Mouse (Mus musculus) C2C12 (cell line): Measurements from ENCODE around the gene Apba3. TPM values are rescaled to one million over a fixed set of nuclear protein-coding genes. Genes with fewer than 3 reads are reported as not detected.

Experiments
- H3K27me3 ChIP-seq: one replicate; pipeline ENCODE4 v1.6.1; 2011; ENCODE audit not compliant: control insufficient read depth, insufficient read depth, insufficient read length
- H3K36me3 ChIP-seq: one replicate; pipeline ENCODE4 v1.6.1; 2011; ENCODE audit not compliant: control insufficient read depth, insufficient read depth
- H3K4me3 ChIP-seq: one replicate; pipeline ENCODE4 v1.5.1; 2011; ENCODE audit warnings: mild to moderate bottlenecking, control low read depth; ENCODE audit not compliant: poor library complexity, insufficient read depth, severe bottlenecking
- H3K79me2 ChIP-seq: one replicate; pipeline ENCODE4 v1.6.1; 2011; ENCODE audit not compliant: control insufficient read depth, insufficient read depth
- H3K79me3 ChIP-seq: one replicate; pipeline ENCODE4 v1.6.1; 2011; ENCODE audit warnings: low read depth, control low read depth
- H3ac ChIP-seq: one replicate; pipeline ENCODE3; 2011; ENCODE audit warnings: low read depth; ENCODE audit not compliant: control insufficient read depth, insufficient read length
- CEBPB ChIP-seq: IDR thresholded peaks from one replicate; pipeline ENCODE4 v1.6.1; 2011; ENCODE audit warnings: low read depth, mild to moderate bottlenecking, control low read depth, moderate library complexity
- CTCF ChIP-seq: IDR thresholded peaks from one replicate; pipeline ENCODE4 v1.5.1; 2011; ENCODE audit not compliant: control insufficient read depth, insufficient read depth, insufficient read length
- FOSL1 ChIP-seq: IDR thresholded peaks from one replicate; pipeline ENCODE4 v1.8.0; 2011; ENCODE audit warnings: mild to moderate bottlenecking, low read length; ENCODE audit not compliant: poor library complexity, insufficient read depth, severe bottlenecking
- MAX ChIP-seq: IDR thresholded peaks from one replicate; pipeline ENCODE4 v1.6.1; 2011; ENCODE audit warnings: mild to moderate bottlenecking, control low read depth
- MYOD1 ChIP-seq: IDR thresholded peaks from one replicate; pipeline ENCODE4 v1.6.1; 2011; ENCODE audit warnings: low read depth; ENCODE audit not compliant: control insufficient read depth, insufficient read length
- MYOG ChIP-seq: IDR thresholded peaks from one replicate; pipeline ENCODE4 v1.6.1; 2011; ENCODE audit not compliant: control insufficient read depth, insufficient read length; ENCODE audit errors: extremely low read depth
- USF1 ChIP-seq: IDR thresholded peaks from one replicate; pipeline ENCODE4 v1.6.1; 2011; ENCODE audit warnings: low read depth, mild to moderate bottlenecking, control low read depth, moderate library complexity
- polyA plus RNA-seq: library from polyadenylated mRNA; unstranded; fragments of >200 nt; fragmentation: generic; extraction: Trizol; gene quantifications from one replicate; pipeline ENCODE4 v1.2.1, GENCODE M21; 2012; ENCODE audit warnings: missing spikeins

The Apba3 gene
- polyA plus RNA-seq, 1 experiment = 103 TPM

- Histone ChIP-seq H3K4me3 (no peak overlapping the region), H3K79me3 (peaks cover 4% of the 10 kb centered on the region), H3K27me3 (no peaks in the 10 kb centered on the region), H3ac (no peak overlapping the region), H3K36me3 (peaks cover 11% of the 10 kb centered on the region), H3K79me2 (peaks cover 19% of the 10 kb centered on the region)
- TF ChIP-seq CEBPB (no peak), FOSL1 (no peak), MYOD1 (no peak), MAX (no peak)
Measured at GRCm38 (mm10) chr10:81272356-81272755, 5.6 kb downstream of the Apba3 start.

- TF ChIP-seq CEBPB = no peak
- TF ChIP-seq MYOD1 = no peak
- no peak for TF ChIP-seq FOSL1
- TF ChIP-seq MAX = no peak
- TF ChIP-seq CTCF = no peak
- no peak for TF ChIP-seq USF1
- TF ChIP-seq MYOG = no peak
- Histone ChIP-seq H3K27me3 (no peaks in the 10 kb centered on the region), H3K79me3 (peaks cover 4% of the 10 kb centered on the region), H3K36me3 (peaks cover 11% of the 10 kb centered on the region), H3K4me3 (no peak overlapping the region), H3ac (no peak overlapping the region), H3K79me2 (peaks cover 9% of the 10 kb centered on the region)
Measured at GRCm38 (mm10) chr10:81273842-81274241, 7.1 kb downstream of the Apba3 start.

- no peak overlapping the region for H3K4me3 ChIP-seq
- TF ChIP-seq MYOG = no peak
- no peak for TF ChIP-seq USF1
- TF ChIP-seq FOSL1 = no peak
- no peak for TF ChIP-seq MAX
- no peak for TF ChIP-seq MYOD1
- TF ChIP-seq CEBPB = no peak
- TF ChIP-seq CTCF = no peak
- no peaks in the 10 kb centered on the region for H3K79me3 ChIP-seq
- H3K27me3 ChIP-seq = no peaks in the 10 kb centered on the region
- no peaks in the 10 kb centered on the region for H3K79me2 ChIP-seq
- H3K36me3 ChIP-seq = no peaks in the 10 kb centered on the region
- H3ac ChIP-seq = no peak overlapping the region
Measured at GRCm38 (mm10) chr10:81277676-81278075, 10.9 kb downstream of the Apba3 start.

DNA sequence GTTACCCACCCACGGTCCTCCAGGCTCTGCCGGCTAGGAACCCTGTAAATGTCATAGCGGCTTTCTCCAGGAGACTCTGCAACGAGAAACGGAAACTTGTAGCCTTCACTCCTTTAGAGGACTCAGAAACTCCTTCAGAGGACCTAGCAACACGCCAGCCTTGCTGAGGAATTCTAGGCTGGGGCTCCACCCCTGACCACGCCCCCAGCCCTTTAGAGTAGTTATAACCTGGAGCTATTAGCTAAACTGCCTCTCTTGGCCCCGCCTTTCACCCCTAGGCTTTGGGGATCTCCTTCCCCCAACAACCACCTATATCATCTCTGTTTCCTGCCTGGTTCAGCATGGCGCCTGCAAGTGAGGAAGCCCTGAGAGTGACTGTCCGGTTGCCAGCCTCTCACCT is 12.7 kb downstream of the Apba3 start:
- no peaks in the 10 kb centered on the region for H3K79me3 ChIP-seq
- H3K79me2 ChIP-seq = no peaks in the 10 kb centered on the region
- H3K36me3 ChIP-seq = no peaks in the 10 kb centered on the region
- no peak for TF ChIP-seq CEBPB
- no peak for TF ChIP-seq MYOG
- no peak for TF ChIP-seq MYOD1
- TF ChIP-seq CTCF = no peak
- no peak for TF ChIP-seq USF1
- TF ChIP-seq FOSL1 = no peak
- no peak for TF ChIP-seq MAX
- H3K4me3 ChIP-seq = no peak overlapping the region
- peaks cover 18% of the 10 kb centered on the region for H3K27me3 ChIP-seq
- no peak overlapping the region for H3ac ChIP-seq

- H3K27me3 ChIP-seq = peaks cover 29% of the 10 kb centered on the region
- no peaks in the 10 kb centered on the region for H3K79me2 ChIP-seq
- TF ChIP-seq USF1 = no peak
- no peak for TF ChIP-seq FOSL1
- TF ChIP-seq CEBPB = no peak
- no peak for TF ChIP-seq CTCF
- no peak for TF ChIP-seq MAX
- TF ChIP-seq MYOD1 = no peak
- no peak for TF ChIP-seq MYOG
- H3K4me3 ChIP-seq = no peak overlapping the region
- H3K79me3 ChIP-seq = no peaks in the 10 kb centered on the region
- no peaks in the 10 kb centered on the region for H3K36me3 ChIP-seq
- H3ac ChIP-seq = no peak overlapping the region
Measured at GRCm38 (mm10) chr10:81284189-81284588, 17.4 kb downstream of the Apba3 start.

DNA sequence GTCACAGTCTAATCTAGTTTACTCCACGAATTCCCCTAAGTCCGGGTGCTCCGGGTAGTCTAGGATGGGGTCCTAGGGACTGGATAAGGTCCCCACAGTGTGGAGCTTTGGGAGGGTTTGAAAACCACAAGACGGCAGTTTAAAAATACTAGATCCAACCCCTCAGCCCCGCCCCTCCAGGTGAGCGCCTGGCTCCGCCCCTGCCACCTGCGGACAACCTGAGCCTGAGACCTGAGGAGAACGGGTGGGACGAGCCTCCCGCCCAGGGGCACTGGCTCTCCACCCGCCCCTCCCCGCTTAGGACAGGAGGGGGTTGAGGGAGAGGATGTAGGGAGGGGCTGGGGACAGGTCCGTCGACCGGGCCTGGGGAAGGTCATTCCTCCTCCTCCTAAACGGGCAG is 18.0 kb downstream of the Apba3 start:
- no peak for TF ChIP-seq USF1
- TF ChIP-seq FOSL1 = no peak
- no peak for TF ChIP-seq CEBPB
- no peak for TF ChIP-seq MYOG
- TF ChIP-seq CTCF = no peak
- TF ChIP-seq MYOD1 = no peak
- no peak for TF ChIP-seq MAX
- H3K36me3 ChIP-seq = no peaks in the 10 kb centered on the region
- no peak overlapping the region for H3ac ChIP-seq
- no peaks in the 10 kb centered on the region for H3K79me2 ChIP-seq
- no peaks in the 10 kb centered on the region for H3K79me3 ChIP-seq
- H3K27me3 ChIP-seq = peaks cover 29% of the 10 kb centered on the region
- H3K4me3 ChIP-seq = no peak overlapping the region
